Mouse (Mus musculus) gastrocnemius, postnatal 25 days (tissue): ENCODE measurements around the gene Spef1. TPM values are rescaled to one million over a fixed set of nuclear protein-coding genes. Genes with fewer than 3 reads are reported as not detected.

Source experiments
- DNase-seq: peaks from one replicate; pipeline ENCODE4 v3.0.0; 2022
- total RNA-seq, 2 experiments: library from RNA; stranded (reverse); gene quantifications; 1 replicate in 1 of 2; 2 replicates in 1 of 2; pipeline ENCODE4 v1.2.3; 2021

The Spef1 gene
- total RNA-seq, 2 experiments from 2014 or later: 1.9 to 2.1 TPM

- DNase-seq: peak; percentile 75
Observed at GRCm38 (mm10) chr2:131142592-131142991, 44.5 kb downstream of the Spef1 start.

GRCm38 (mm10) chr2:131141336-131141986 is 45.6 kb downstream of the Spef1 start:
- no peak for DNase-seq

GRCm38 (mm10) chr2:131140533-131140905 is 46.6 kb downstream of the Spef1 start:
- DNase-seq: no peak

GRCm38 (mm10) chr2:131139886-131140532 is 47.1 kb downstream of the Spef1 start:
- no peak for DNase-seq

GRCm38 (mm10) chr2:131139287-131139686 is 47.8 kb downstream of the Spef1 start:
- DNase-seq: peak; percentile 3

- DNase-seq: peak; percentile 3
Observed at GRCm38 (mm10) chr2:131138760-131139159, 48.3 kb downstream of the Spef1 start.

- peak; percentile 4 for DNase-seq
Observed at GRCm38 (mm10) chr2:131138296-131138695, 48.8 kb downstream of the Spef1 start.

GRCm38 (mm10) chr2:131135521-131136139 is 51.5 kb downstream of the Spef1 start:
- DNase-seq: no peak

- peak; percentile 18 for DNase-seq
Observed at GRCm38 (mm10) chr2:131134826-131135400, 52.2 kb downstream of the Spef1 start.

- peak; percentile 55 for DNase-seq
Observed at GRCm38 (mm10) chr2:131134381-131134780, 52.7 kb downstream of the Spef1 start.

GRCm38 (mm10) chr2:131132930-131133547 is 54.0 kb downstream of the Spef1 start, which contains the start of gene Gm11037:
TSS of gene Gm11037 (plus strand) at chr2:131133497.
- DNase-seq: no peak

- no peak for DNase-seq
Observed at GRCm38 (mm10) chr2:131132111-131132888, 54.8 kb downstream of the Spef1 start.

GRCm38 (mm10) chr2:131130849-131131248 is 56.2 kb downstream of the Spef1 start:
- DNase-seq: no peak

GRCm38 (mm10) chr2:131129836-131130235 is 57.2 kb downstream of the Spef1 start:
- DNase-seq: no peak

- no peak for DNase-seq
Observed at GRCm38 (mm10) chr2:131128636-131129157, 58.4 kb downstream of the Spef1 start.

GRCm38 (mm10) chr2:131128211-131128610 is 58.9 kb downstream of the Spef1 start:
- DNase-seq: no peak

- DNase-seq: peak; percentile 80
Observed at GRCm38 (mm10) chr2:131127161-131127730, 59.8 kb downstream of the Spef1 start, which contains the start of gene Hspa12b. TSS of gene Hspa12b (plus strand) at chr2:131127280.

- DNase-seq: no peak
Observed at GRCm38 (mm10) chr2:131125964-131126815, 60.9 kb downstream of the Spef1 start.

GRCm38 (mm10) chr2:131125157-131125963 is 61.7 kb downstream of the Spef1 start:
- DNase-seq: no peak
